Mouse (Mus musculus) heart, postnatal 14 days (tissue): ENCODE results near the gene Vmn1r212. TPM values are rescaled to one million over a fixed set of nuclear protein-coding genes. Genes with fewer than 3 reads are reported as not detected.
"Not testable (repeated sequence)": the region's sequence is repeated elsewhere in the genome, so short reads cannot be mapped to it uniquely, and the experiment has no call there.

Experiments
- DNase-seq, 2 experiments: peaks; one replicate each; pipeline ENCODE4 v3.0.0; 2021 to 2022
- intact Hi-C: fragments of 180-260 bp; cut with DNase I; formaldehyde crosslinking; loops from one replicate; pipeline ENCODE4 v1.15.1; 2025
- long read RNA-seq, 2 experiments: library from polyadenylated mRNA; stranded (forward); transcript quantifications; one replicate each; pipeline ENCODE4 v2.0.0; 2021
- total RNA-seq, 2 experiments: library from RNA; stranded (reverse); gene quantifications; 2 replicates each; pipeline ENCODE4 v1.2.3; 2021

The Vmn1r212 gene
- not detected for total RNA-seq
- long read RNA-seq, experiment 1 = 0 reads
- long read RNA-seq, experiment 2 = 0 reads

DNA sequence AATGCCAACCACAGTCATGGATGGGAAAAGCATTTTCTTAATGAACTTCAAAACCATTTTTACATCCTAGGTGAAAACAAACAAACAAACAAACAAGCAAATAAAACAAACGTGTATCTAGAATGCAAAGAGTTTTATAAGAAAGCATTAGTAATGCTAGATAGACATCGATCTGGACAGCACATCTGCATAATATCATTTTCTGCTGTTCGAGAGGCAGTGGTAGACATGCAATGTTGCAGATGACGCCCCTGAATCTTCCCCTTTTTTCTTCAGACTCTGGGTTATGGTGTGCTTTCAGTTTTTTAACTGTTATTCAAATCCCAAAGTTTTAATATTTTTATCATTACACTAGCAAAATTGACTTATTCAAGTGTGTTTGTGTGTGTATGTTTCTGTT is at the start of gene Vmn1r212:
Gene Vmn1r212, minus strand, starts transcription at position 101 of the 400 bp plus-strand sequence.
- no peak for DNase-seq
- intact Hi-C loops = no loop called here

DNA sequence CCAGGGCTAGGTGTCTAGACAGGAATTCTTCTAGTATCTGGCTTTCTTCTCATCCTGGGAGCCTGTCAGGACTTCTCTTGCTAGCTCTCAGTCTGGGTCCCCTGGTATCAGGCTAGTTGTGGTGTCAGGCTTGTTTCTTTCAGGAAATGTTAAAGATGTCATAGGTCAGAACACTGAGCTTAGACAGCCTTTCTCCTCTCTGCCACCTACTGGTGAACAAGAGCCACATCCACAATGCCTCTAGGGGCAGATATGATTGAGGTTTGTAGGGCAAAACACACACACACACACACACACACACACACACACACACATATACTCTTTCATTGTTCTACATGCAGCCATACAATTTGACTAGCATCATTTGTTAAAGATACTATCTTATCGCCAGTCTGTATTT is 4.7 kb downstream of the Vmn1r212 start:
- DNase-seq = no peak
- intact Hi-C loops = no loop called here

GRCm38 (mm10) chr13:22857461-22857860 is 26.5 kb downstream of the Vmn1r212 start, which contains the start of gene Vmn1r211:
Gene Vmn1r211 (minus strand): TSS chr13:22857561.
- intact Hi-C loops = no loop called here
- no peak for DNase-seq

DNA sequence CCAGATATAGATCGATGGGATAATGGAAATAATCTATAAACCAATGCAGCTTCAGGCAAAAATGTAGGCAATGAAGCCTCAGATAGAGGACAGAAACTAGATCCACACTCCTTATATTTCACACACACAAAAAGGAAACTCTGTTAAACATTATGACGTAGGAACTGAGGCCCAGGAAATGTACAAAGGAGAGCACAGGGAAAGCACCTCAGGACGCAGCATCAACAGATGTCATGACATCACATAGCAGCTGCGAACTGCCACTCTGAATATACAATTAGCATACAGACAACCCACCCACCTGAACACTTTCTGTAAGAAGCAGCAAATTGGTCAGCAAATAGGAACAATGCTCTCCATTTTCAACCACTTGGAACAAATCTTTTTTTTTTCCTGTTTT is 29.2 kb downstream of the Vmn1r212 start:
- intact Hi-C loops = no loop called here

DNA sequence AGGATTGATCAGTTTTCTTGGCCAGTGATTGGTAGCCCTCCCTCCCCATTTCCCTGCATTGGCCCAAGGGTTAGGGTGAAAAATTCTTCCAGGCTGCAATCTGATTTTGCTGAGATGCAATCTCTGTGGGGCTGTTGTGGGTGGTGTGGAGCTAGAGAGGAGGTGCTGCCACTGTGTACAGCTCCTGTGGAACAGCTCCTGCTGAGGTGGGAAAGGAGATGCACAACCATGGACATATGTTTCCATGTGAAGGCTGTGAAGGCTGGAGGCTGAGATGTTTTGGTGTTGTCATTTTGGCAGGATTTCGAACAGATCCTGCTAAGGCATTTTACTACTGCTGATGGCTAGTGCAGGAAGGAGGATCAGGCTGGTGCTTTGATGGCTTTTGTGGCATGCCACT is 37.2 kb downstream of the Vmn1r212 start:
- intact Hi-C loops = no loop called here
- no peak for DNase-seq

More for the DNA sequence above, 29.2 kb downstream of the Vmn1r212 start:
- no peak for DNase-seq

DNA sequence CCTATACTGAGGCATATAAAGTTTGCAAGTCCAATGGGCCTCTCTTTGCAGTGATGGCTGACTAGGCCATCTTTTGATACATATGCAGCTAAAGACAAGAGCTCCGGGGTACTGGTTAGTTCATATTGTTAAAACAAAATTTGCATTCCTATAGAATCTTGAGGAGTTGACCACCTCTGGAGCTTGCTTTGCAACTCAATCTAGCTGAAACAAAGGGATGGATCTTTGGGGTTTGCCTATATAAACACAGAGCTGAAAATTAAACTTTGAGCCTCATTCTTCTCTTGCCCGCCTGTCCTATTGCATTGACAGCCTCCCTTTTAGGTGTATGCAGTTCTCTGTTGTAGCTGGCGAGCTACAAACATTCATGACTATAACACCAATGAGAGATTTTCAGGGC is 39.7 kb downstream of the Vmn1r212 start:
- intact Hi-C loops, DNase-seq: not testable (repeated sequence)

Other genes starting within 250 kb of the Vmn1r212 start
- not detected for gene Vmn1r207-ps, start 154.6 kb downstream of the Vmn1r212 start, total RNA-seq
- not detected for gene Vmn1r208, start 106.8 kb downstream of the Vmn1r212 start, total RNA-seq
- gene Vmn1r209, start 74.5 kb downstream of the Vmn1r212 start, total RNA-seq = not detected
- gene Vmn1r210, start 52.9 kb downstream of the Vmn1r212 start, total RNA-seq = not detected
- gene Vmn1r211, start 26.6 kb downstream of the Vmn1r212 start, total RNA-seq = not detected
- not detected for gene Vmn1r213, start 123.5 kb upstream of the Vmn1r212 start, total RNA-seq
- not detected for gene Vmn1r214, start 146.2 kb upstream of the Vmn1r212 start, total RNA-seq
- gene Vmn1r215, start 183.8 kb upstream of the Vmn1r212 start, total RNA-seq = not detected
- not detected for gene Vmn1r217, start 234.0 kb upstream of the Vmn1r212 start, total RNA-seq
- not detected for gene Vmn1r218, start 248.9 kb upstream of the Vmn1r212 start, total RNA-seq